Mouse (Mus musculus): Measurements from ENCODE around the gene C130026I21Rik.
A peak's percentile ranks its signal among the peaks of the same experiment; 100 is the strongest.
"Not testable (repeated sequence)": the region's sequence is repeated elsewhere in the genome, so short reads cannot be mapped to it uniquely, and the experiment has no call there.

The C130026I21Rik gene

GRCm38 (mm10) chr1:85133671-85134070 is 136.7 kb downstream of the C130026I21Rik start:
- not testable (repeated sequence) for DNase-seq (ENCODE audit: extremely low read depth, insufficient read length, low spot score)

GRCm38 (mm10) chr1:85121841-85122240 is 148.5 kb downstream of the C130026I21Rik start:
- DNase-seq (ENCODE audit: extremely low read depth, insufficient read length, low spot score) = not testable (repeated sequence)

GRCm38 (mm10) chr1:85118341-85118740 is 152.0 kb downstream of the C130026I21Rik start:
- not testable (repeated sequence) for DNase-seq (ENCODE audit: extremely low read depth, insufficient read length, low spot score)

- DNase-seq (ENCODE audit: extremely low read depth, insufficient read length, low spot score) = not testable (repeated sequence)
Observed at GRCm38 (mm10) chr1:85117537-85117936, 152.8 kb downstream of the C130026I21Rik start.

GRCm38 (mm10) chr1:85114666-85115402 is 155.5 kb downstream of the C130026I21Rik start:
- not testable (repeated sequence) for DNase-seq (ENCODE audit: extremely low read depth, insufficient read length, low spot score)

GRCm38 (mm10) chr1:85114078-85114477 is 156.3 kb downstream of the C130026I21Rik start:
- not testable (repeated sequence) for DNase-seq (ENCODE audit: extremely low read depth, insufficient read length, low spot score)

GRCm38 (mm10) chr1:85112889-85113288 is 157.5 kb downstream of the C130026I21Rik start:
- not testable (repeated sequence) for DNase-seq (ENCODE audit: extremely low read depth, insufficient read length, low spot score)

GRCm38 (mm10) chr1:85112266-85112665 is 158.1 kb downstream of the C130026I21Rik start:
- not testable (repeated sequence) for DNase-seq (ENCODE audit: extremely low read depth, insufficient read length, low spot score)

GRCm38 (mm10) chr1:85111572-85111971 is 158.8 kb downstream of the C130026I21Rik start:
- DNase-seq (ENCODE audit: extremely low read depth, insufficient read length, low spot score) = peak; percentile 57

GRCm38 (mm10) chr1:85110876-85111275 is 159.5 kb downstream of the C130026I21Rik start:
- DNase-seq (ENCODE audit: extremely low read depth, insufficient read length, low spot score) = not testable (repeated sequence)

GRCm38 (mm10) chr1:85109753-85110152 is 160.6 kb downstream of the C130026I21Rik start, which contains the start of gene A530032D15Rik:
A530032D15Rik (minus strand) TSS chr1:85109853.
- not testable (repeated sequence) for DNase-seq (ENCODE audit: extremely low read depth, insufficient read length, low spot score)

GRCm38 (mm10) chr1:85106013-85106412 is 164.4 kb downstream of the C130026I21Rik start:
- not testable (repeated sequence) for DNase-seq (ENCODE audit: extremely low read depth, insufficient read length, low spot score)

- not testable (repeated sequence) for DNase-seq (ENCODE audit: extremely low read depth, insufficient read length, low spot score)
Observed at GRCm38 (mm10) chr1:85105336-85105735, 165.0 kb downstream of the C130026I21Rik start.

- not testable (repeated sequence) for DNase-seq (ENCODE audit: extremely low read depth, insufficient read length, low spot score)
Observed at GRCm38 (mm10) chr1:85101754-85102153, 168.6 kb downstream of the C130026I21Rik start.

- DNase-seq (ENCODE audit: extremely low read depth, insufficient read length, low spot score) = not testable (repeated sequence)
Observed at GRCm38 (mm10) chr1:85099864-85100263, 170.5 kb downstream of the C130026I21Rik start, which contains the start of gene Gm10553. Gm10553 (plus strand) TSS chr1:85100164.

- not testable (repeated sequence) for DNase-seq (ENCODE audit: extremely low read depth, insufficient read length, low spot score)
Observed at GRCm38 (mm10) chr1:85099081-85099480, 171.3 kb downstream of the C130026I21Rik start.

GRCm38 (mm10) chr1:85093011-85093572 is 177.3 kb downstream of the C130026I21Rik start:
- not testable (repeated sequence) for DNase-seq (ENCODE audit: extremely low read depth, insufficient read length, low spot score)

- not testable (repeated sequence) for DNase-seq (ENCODE audit: extremely low read depth, insufficient read length, low spot score)
Observed at GRCm38 (mm10) chr1:85092169-85092568, 178.2 kb downstream of the C130026I21Rik start.

GRCm38 (mm10) chr1:85086211-85086610 is 184.2 kb downstream of the C130026I21Rik start:
- not testable (repeated sequence) for DNase-seq (ENCODE audit: extremely low read depth, insufficient read length, low spot score)

- not testable (repeated sequence) for DNase-seq (ENCODE audit: extremely low read depth, insufficient read length, low spot score)
Observed at GRCm38 (mm10) chr1:85084803-85085202, 185.6 kb downstream of the C130026I21Rik start.

GRCm38 (mm10) chr1:85073099-85073498 is 197.3 kb downstream of the C130026I21Rik start:
- DNase-seq (ENCODE audit: extremely low read depth, insufficient read length, low spot score) = not testable (repeated sequence)

All from 3134 (cell line).